Mouse (Mus musculus) heart, adult 2 months (tissue): ENCODE measurements at regions not wholly inside any gene's neighbourhood (a gene's known extent, or its start where the extent isn't known, plus 50 kb on each side); places are given as distances from the start of the nearest gene placed in this dataset.

Experiments used
- CTCF ChIP-seq: fragments of 200-600 bp; IDR thresholded peaks from 2 replicates; pipeline ENCODE4 v1.8.1; 2022; ENCODE audit warnings: antibody characterized with exemption, mild to moderate bottlenecking, moderate library complexity
- EP300 ChIP-seq: fragments of 200-500 bp; IDR thresholded peaks from 2 replicates; pipeline ENCODE4 v1.6.1; 2011; ENCODE audit warnings: low read depth, low read length, control low read depth; ENCODE audit not compliant: insufficient read depth
- POLR2A ChIP-seq: fragments of 200-500 bp; IDR thresholded peaks from 2 replicates; pipeline ENCODE4 v1.6.1; 2011; ENCODE audit warnings: mild to moderate bottlenecking, low read depth, low read length, control low read depth; ENCODE audit not compliant: insufficient read depth

DNA sequence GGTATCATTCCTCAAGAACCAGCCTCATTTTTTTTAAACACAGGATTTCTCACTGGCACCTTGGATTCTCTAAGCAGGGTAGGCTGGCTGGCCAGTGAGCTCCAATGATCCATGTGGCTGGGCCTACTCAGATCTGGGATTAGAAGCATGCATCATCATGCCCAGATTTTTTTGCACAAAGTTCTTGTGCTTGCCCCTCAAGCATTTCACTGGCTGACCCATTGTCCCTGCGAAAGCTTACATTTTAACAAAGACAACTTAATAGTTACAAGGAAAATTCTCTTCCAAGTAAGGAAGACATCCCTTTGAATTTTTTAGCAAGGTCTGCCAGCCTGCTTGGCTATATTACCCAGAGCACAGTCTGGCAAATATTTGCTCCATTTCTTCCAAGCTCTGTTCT lies 177.4 kb upstream of the Ddx18 start:
- TF ChIP-seq POLR2A, result no peak
- no peak for TF ChIP-seq CTCF
- no peak for TF ChIP-seq EP300
